Comparison of ENCODE assay signal across 8 mouse cellular contexts in the genomic region with DNA sequence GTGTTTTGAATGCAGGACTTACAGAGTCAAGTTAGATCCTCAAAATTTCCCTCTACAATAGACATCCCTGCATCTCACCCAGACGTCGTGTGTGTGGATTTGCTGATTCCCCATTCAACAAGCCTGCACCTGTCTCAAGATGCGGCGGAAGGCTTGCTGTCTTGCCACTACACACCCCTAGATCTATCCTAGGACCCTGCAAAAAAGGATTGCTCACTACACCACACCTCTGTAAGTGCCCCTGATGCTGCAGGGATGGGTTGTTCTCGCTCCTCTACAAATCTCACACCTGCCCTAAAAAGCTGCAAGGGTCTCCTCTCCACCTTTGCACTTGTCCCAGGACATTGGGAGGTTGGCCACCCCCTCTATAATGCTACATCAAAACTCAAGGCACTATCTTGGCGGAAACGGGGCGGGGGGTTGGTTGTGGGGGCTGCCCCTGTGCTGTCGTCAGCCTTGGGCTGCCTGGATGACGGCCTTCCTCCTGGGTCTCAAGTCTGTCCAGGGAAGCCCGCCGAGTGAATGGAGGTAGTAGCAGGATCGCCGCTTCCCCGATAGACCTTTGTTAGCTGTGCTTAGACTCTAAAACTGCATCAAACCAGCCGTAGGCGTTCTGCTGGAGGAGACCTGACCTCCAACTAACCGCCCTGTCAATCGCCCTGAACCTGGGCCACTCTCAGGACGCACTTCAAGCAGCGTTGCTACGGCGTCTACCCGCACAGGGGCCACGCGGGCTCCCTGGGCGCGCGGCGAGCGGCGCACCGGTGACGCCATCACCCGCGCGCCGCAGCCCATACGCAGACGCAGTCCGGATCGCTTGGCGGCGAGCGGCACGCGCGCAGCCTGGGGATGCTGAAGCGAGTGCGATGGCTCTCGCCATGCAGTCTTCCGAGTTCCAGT. TPM values are rescaled to one million over a fixed set of nuclear protein-coding genes. Genes with fewer than 3 reads are reported as not detected.
DNase-seq lines count a peak whose midpoint lies in the region; ATAC-seq and TF ChIP-seq lines count a peak whose summit lies in the region.

A gene (plus strand): TSS at position 492 of the 900 bp plus-strand sequence.
A gene (minus strand): TSS at position 741 of the 900 bp plus-strand sequence.

- H3K27ac ChIP-seq in limb, embryonic 13.5 days, result peak within 1 kb of the TSS; percentile 85
- peak within 1 kb of the TSS; percentile 84 for H3K27ac ChIP-seq in midbrain, embryonic 15.5 days
- peak within 1 kb of the TSS; percentile 26 for H3K27ac ChIP-seq in spleen, adult 2 months (ENCODE audit: insufficient read depth, low read length)

- no peaks in the 10 kb centered on the region for H3K27me3 ChIP-seq in limb, embryonic 13.5 days
- no peaks in the 10 kb centered on the region for H3K27me3 ChIP-seq in midbrain, embryonic 15.5 days (replicated peaks)
- H3K27me3 ChIP-seq in spleen, adult 2 months (ENCODE audit: control insufficient read depth, insufficient read depth, low read length), result no peaks in the 10 kb centered on the region

- peak within 1 kb of the TSS; percentile 88 for H3K9ac ChIP-seq in limb, embryonic 13.5 days
- peak within 1 kb of the TSS; percentile 83 for H3K9ac ChIP-seq in midbrain, embryonic 15.5 days

- peak; percentile 70 for DNase-seq in layer of hippocampus, adult 11-12 months (ENCODE audit: low spot score)
- DNase-seq in layer of hippocampus, adult 9-10 months (ENCODE audit: low spot score), result no peak
- peak; percentile 88 for DNase-seq in embryo, embryonic 9.5 days (ENCODE audit: extremely low spot score)
- DNase-seq in gastrocnemius, postnatal 4 days (ENCODE audit: low spot score in 2 of 2), result peak; percentile 58 to 80
- peak; percentile 78 for DNase-seq in kidney, adult 18-20 months
- DNase-seq in spleen, adult 2 months (ENCODE audit: low read depth in 1 of 2, low spot score in 2 of 2), result peak; percentile 51 to 58

- no peak; the same call in 1 of the 2 replicates for TF ChIP-seq POLR2A in spleen, adult 2 months (IDR thresholded peaks at IDR 0.05; ENCODE audit: low read depth, low read length)

- H3K4me3 ChIP-seq in limb, embryonic 13.5 days, result peak within 1 kb of the TSS; percentile 79
- H3K4me3 ChIP-seq in midbrain, embryonic 15.5 days, result peak within 1 kb of the TSS; percentile 87
- H3K4me3 ChIP-seq in spleen, adult 2 months (ENCODE audit: extremely low read depth, insufficient read depth, insufficient read length), result peak within 1 kb of the TSS; percentile 76

- TF ChIP-seq CTCF in spleen, adult 2 months (IDR thresholded peaks at IDR 0.05; ENCODE audit: extremely low read depth, insufficient read depth, insufficient read length, insufficient replicate concordance), result no peak

- peak; percentile 92 for ATAC-seq in limb, embryonic 13.5 days (ENCODE audit: low FRiP score, low read depth)
- peak; percentile 97 for ATAC-seq in midbrain, embryonic 15.5 days (replicated peaks)

- no peaks in the 10 kb centered on the region for H3K9me3 ChIP-seq in limb, embryonic 13.5 days
- H3K9me3 ChIP-seq in midbrain, embryonic 15.5 days, result no peaks in the 10 kb centered on the region

- H3K4me1 ChIP-seq in limb, embryonic 13.5 days, result peaks cover 20% of the 10 kb centered on the region
- peaks cover 24% of the 10 kb centered on the region for H3K4me1 ChIP-seq in midbrain, embryonic 15.5 days
- H3K4me1 ChIP-seq in spleen, adult 2 months (ENCODE audit: control insufficient read depth, insufficient read depth, insufficient read length), result peaks cover 4% of the 10 kb centered on the region; the same call in 1 of the 2 replicates

- 5% methylated on average over 52 of the region's 52 CpGs for WGBS in limb, embryonic 13.5 days
- WGBS in midbrain, embryonic 15.5 days, result 5% methylated on average over 52 of the region's 52 CpGs
- 6% methylated on average over 52 of the region's 52 CpGs for WGBS in spleen, adult 2 months

- peak within 1 kb of the TSS; percentile 89 for H3K4me2 ChIP-seq in limb, embryonic 13.5 days (replicated peaks)
- H3K4me2 ChIP-seq in midbrain, embryonic 15.5 days, result peak within 1 kb of the TSS; percentile 96

- peaks cover 10% of the 10 kb centered on the region for H3K36me3 ChIP-seq in limb, embryonic 13.5 days
- no peaks in the 10 kb centered on the region for H3K36me3 ChIP-seq in midbrain, embryonic 15.5 days (replicated peaks)
- no peaks in the 10 kb centered on the region for H3K36me3 ChIP-seq in spleen, adult 2 months (ENCODE audit: control insufficient read depth, insufficient read depth, low read length)

RNA-seq across cellular contexts. Expression of the first gene that starts in this region (rescaled TPM):
- 10 to 100 TPM; 17.3 to 29.4 TPM for total RNA-seq in gastrocnemius, postnatal 4 days (2021)
- 87.2 and 89.8 TPM in 2 replicates for polyA plus RNA-seq in limb, embryonic 13.5 days (2015; fragmentation: Nextera tagmentation; extraction: Ambion mirVana)
- 42.4 and 42.7 TPM in 2 replicates for polyA plus RNA-seq in midbrain, embryonic 15.5 days (2015; fragmentation: Nextera tagmentation; extraction: Ambion mirVana)
- 9.1 and 9.4 TPM in 2 replicates for polyA plus RNA-seq in spleen, adult 2 months (2012; rRNA removed)

RNA-seq across cellular contexts. Expression of the second gene that starts in this region (rescaled TPM):
- 1 to 10 TPM; 6.1 to 8.2 TPM for total RNA-seq in gastrocnemius, postnatal 4 days (2021)
- polyA plus RNA-seq in limb, embryonic 13.5 days (2015; fragmentation: Nextera tagmentation; extraction: Ambion mirVana), result 0.64 and 0.73 TPM in 2 replicates
- 0.63 and 0.75 TPM in 2 replicates for polyA plus RNA-seq in midbrain, embryonic 15.5 days (2015; fragmentation: Nextera tagmentation; extraction: Ambion mirVana)
- 0.15 TPM in 1 of 2 replicates, not detected in the other for polyA plus RNA-seq in spleen, adult 2 months (2012; rRNA removed)

Comparison
In these comparisons a context has a peak if more than half of its experiments do, and no peak if none do; other contexts are left out.
1. H3K27ac ChIP-seq: peak in every context shown above with its lines; median percentile 85 in limb, embryonic 13.5 days; 84 in midbrain, embryonic 15.5 days; 26 in spleen, adult 2 months.